Mouse (Mus musculus): ENCODE data around the gene Tomm70a. TPM values are rescaled to one million over a fixed set of nuclear protein-coding genes. Genes with fewer than 3 reads are reported as not detected.

Gene Tomm70a
- polyA plus RNA-seq, 2 experiments = 31.1 to 47.6 TPM

- no peak for TF ChIP-seq POLR2A (IDR thresholded peaks at IDR 0.05; ENCODE audit: borderline replicate concordance, extremely low read depth, insufficient read depth, insufficient read length)
- Histone ChIP-seq H3K27ac (replicated peaks; ENCODE audit: low read depth, low read length) (no peak overlapping the region), H3K4me3 (replicated peaks; ENCODE audit: low read length) (no peak overlapping the region), H3K9ac (ENCODE audit: low read depth, low read length, severe bottlenecking) (no peak overlapping the region), H3K9me3 (ENCODE audit: control insufficient read depth, low read length) (no peaks in the 10 kb centered on the region), H3K27me3 (ENCODE audit: control insufficient read depth, insufficient read depth, low read length) (no peaks in the 10 kb centered on the region), H3K36me3 (ENCODE audit: control insufficient read depth, insufficient read depth, low read length) (peaks cover 16% of the 10 kb centered on the region), H3K4me2 (replicated peaks; ENCODE audit: low read depth, low read length, severe bottlenecking) (no peak overlapping the region), H3K4me1 (ENCODE audit: control insufficient read depth, insufficient read depth, low read length) (peaks cover 4% of the 10 kb centered on the region; the same call in 1 of the 2 replicates)
- WGBS = 64% methylated on average over 3 of the region's 3 CpGs
- no peak for ATAC-seq (ENCODE audit: low FRiP score, low read depth)
- DNase-seq (ENCODE audit: low spot score) = no peak
Measured at GRCm38 (mm10) chr16:57130752-57131400, 9.4 kb downstream of the Tomm70a start.

- Histone ChIP-seq H3K4me3 (replicated peaks; ENCODE audit: low read length) (no peak overlapping the region), H3K36me3 (ENCODE audit: control insufficient read depth, insufficient read depth, low read length) (peaks cover 19% of the 10 kb centered on the region), H3K27ac (replicated peaks; ENCODE audit: low read depth, low read length) (no peak overlapping the region), H3K9ac (ENCODE audit: low read depth, low read length, severe bottlenecking) (no peak overlapping the region), H3K4me2 (replicated peaks; ENCODE audit: low read depth, low read length, severe bottlenecking) (no peak overlapping the region), H3K27me3 (ENCODE audit: control insufficient read depth, insufficient read depth, low read length) (no peaks in the 10 kb centered on the region), H3K4me1 (ENCODE audit: control insufficient read depth, insufficient read depth, low read length) (peaks cover 4% of the 10 kb centered on the region; the same call in 1 of the 2 replicates), H3K9me3 (ENCODE audit: control insufficient read depth, low read length) (no peaks in the 10 kb centered on the region)
- no peak for TF ChIP-seq POLR2A (IDR thresholded peaks at IDR 0.05; ENCODE audit: borderline replicate concordance, extremely low read depth, insufficient read depth, insufficient read length)
- ATAC-seq (ENCODE audit: low FRiP score, low read depth) = no peak
- WGBS = 74% methylated on average over 4 of the region's 4 CpGs
- DNase-seq (ENCODE audit: low spot score) = no peak
Measured at GRCm38 (mm10) chr16:57131544-57131943, 10.0 kb downstream of the Tomm70a start.

- Histone ChIP-seq H3K4me2 (replicated peaks; ENCODE audit: low read depth, low read length, severe bottlenecking) (no peak overlapping the region), H3K27ac (replicated peaks; ENCODE audit: low read depth, low read length) (no peak overlapping the region), H3K9ac (ENCODE audit: low read depth, low read length, severe bottlenecking) (no peak overlapping the region), H3K36me3 (ENCODE audit: control insufficient read depth, insufficient read depth, low read length) (peaks cover 27% of the 10 kb centered on the region), H3K4me3 (replicated peaks; ENCODE audit: low read length) (no peak overlapping the region), H3K4me1 (ENCODE audit: control insufficient read depth, insufficient read depth, low read length) (peaks cover 4% of the 10 kb centered on the region; the same call in 1 of the 2 replicates), H3K27me3 (ENCODE audit: control insufficient read depth, insufficient read depth, low read length) (no peaks in the 10 kb centered on the region), H3K9me3 (ENCODE audit: control insufficient read depth, low read length) (no peaks in the 10 kb centered on the region)
- ATAC-seq (ENCODE audit: low FRiP score, low read depth) (no peak), DNase-seq (ENCODE audit: low spot score) (no peak)
- TF ChIP-seq POLR2A (IDR thresholded peaks at IDR 0.05; ENCODE audit: borderline replicate concordance, extremely low read depth, insufficient read depth, insufficient read length) = no peak
- 100% methylated on average over 1 of the region's 1 CpGs for WGBS
Measured at GRCm38 (mm10) chr16:57132326-57132725, 10.8 kb downstream of the Tomm70a start.

- H3K4me1 ChIP-seq (ENCODE audit: control insufficient read depth, insufficient read depth, low read length) = peaks cover 4% of the 10 kb centered on the region; the same call in 1 of the 2 replicates
- peaks cover 38% of the 10 kb centered on the region for H3K36me3 ChIP-seq (ENCODE audit: control insufficient read depth, insufficient read depth, low read length)
- no peaks in the 10 kb centered on the region for H3K9me3 ChIP-seq (ENCODE audit: control insufficient read depth, low read length)
- no peak overlapping the region for H3K27ac ChIP-seq (replicated peaks; ENCODE audit: low read depth, low read length)
- no peak for ATAC-seq (ENCODE audit: low FRiP score, low read depth)
- DNase-seq (ENCODE audit: low spot score) = no peak
- no peak overlapping the region for H3K9ac ChIP-seq (ENCODE audit: low read depth, low read length, severe bottlenecking)
- H3K27me3 ChIP-seq (ENCODE audit: control insufficient read depth, insufficient read depth, low read length) = no peaks in the 10 kb centered on the region
- TF ChIP-seq POLR2A (IDR thresholded peaks at IDR 0.05; ENCODE audit: borderline replicate concordance, extremely low read depth, insufficient read depth, insufficient read length) = no peak
- H3K4me2 ChIP-seq (replicated peaks; ENCODE audit: low read depth, low read length, severe bottlenecking) = no peak overlapping the region
- H3K4me3 ChIP-seq (replicated peaks; ENCODE audit: low read length) = no peak overlapping the region
- WGBS = 91% methylated on average over 6 of the region's 6 CpGs
Measured at GRCm38 (mm10) chr16:57133611-57134010, 12.1 kb downstream of the Tomm70a start.

- Histone ChIP-seq H3K4me1 (ENCODE audit: control insufficient read depth, insufficient read depth, low read length) (no peaks in the 10 kb centered on the region), H3K27me3 (ENCODE audit: control insufficient read depth, insufficient read depth, low read length) (no peaks in the 10 kb centered on the region), H3K36me3 (ENCODE audit: control insufficient read depth, insufficient read depth, low read length) (peaks cover 59% of the 10 kb centered on the region), H3K9me3 (ENCODE audit: control insufficient read depth, low read length) (no peaks in the 10 kb centered on the region), H3K4me2 (replicated peaks; ENCODE audit: low read depth, low read length, severe bottlenecking) (no peak overlapping the region), H3K9ac (ENCODE audit: low read depth, low read length, severe bottlenecking) (no peak overlapping the region), H3K4me3 (replicated peaks; ENCODE audit: low read length) (no peak overlapping the region), H3K27ac (replicated peaks; ENCODE audit: low read depth, low read length) (no peak overlapping the region)
- TF ChIP-seq POLR2A (IDR thresholded peaks at IDR 0.05; ENCODE audit: borderline replicate concordance, extremely low read depth, insufficient read depth, insufficient read length) = no peak
- ATAC-seq (ENCODE audit: low FRiP score, low read depth) (no peak), DNase-seq (ENCODE audit: low spot score) (no peak)
- WGBS = 93% methylated on average over 5 of the region's 5 CpGs
Measured at GRCm38 (mm10) chr16:57144741-57145140, 23.2 kb downstream of the Tomm70a start.
